ENCODE assay signal across 8 mouse cellular contexts in genomic region chr11:95384004-95384318, GRCm38 (mm10). TPM values are rescaled to one million over a fixed set of nuclear protein-coding genes. Genes with fewer than 3 reads are reported as not detected.
A peak's percentile ranks its signal among the peaks of the same experiment; 100 is the strongest.
DNase-seq lines count a peak whose midpoint lies in the region; ATAC-seq lines count a peak whose summit lies in the region.

No protein-coding gene starts in this region.

- no peak overlapping the region for H3K27ac ChIP-seq in lung, embryonic 15.5 days
- H3K27ac ChIP-seq in forebrain, embryonic 10.5 days = peak overlapping the region; percentile 99
- H3K27ac ChIP-seq in limb, embryonic 11.5 days (replicated peaks; ENCODE audit: low read depth, low read length) = no peak overlapping the region
- peak overlapping the region; percentile 61; the same call in 1 of the 2 replicates for H3K27ac ChIP-seq in neural tube, embryonic 15.5 days (replicated peaks)

- H3K4me1 ChIP-seq in lung, embryonic 15.5 days = peaks cover 10% of the 10 kb centered on the region
- peaks cover 20% of the 10 kb centered on the region for H3K4me1 ChIP-seq in forebrain, embryonic 10.5 days
- H3K4me1 ChIP-seq in limb, embryonic 11.5 days (ENCODE audit: control insufficient read depth, insufficient read depth, low read length) = 0 out of 2 replicates have a peak, but pooled peaks cover 3% of the 10 kb centered on the region
- H3K4me1 ChIP-seq in neural tube, embryonic 15.5 days = peaks cover 21% of the 10 kb centered on the region

- peak overlapping the region; percentile 59 for H3K4me3 ChIP-seq in lung, embryonic 15.5 days
- peak overlapping the region; percentile 93 for H3K4me3 ChIP-seq in forebrain, embryonic 10.5 days
- peak overlapping the region; percentile 84; the same call in 1 of the 2 replicates for H3K4me3 ChIP-seq in limb, embryonic 11.5 days (ENCODE audit: low read depth, low read length)
- peak overlapping the region; percentile 95 for H3K4me3 ChIP-seq in neural tube, embryonic 15.5 days (replicated peaks)

- H3K4me2 ChIP-seq in lung, embryonic 15.5 days = peak overlapping the region; percentile 49
- peak overlapping the region; percentile 18; the same call in 1 of the 2 replicates for H3K4me2 ChIP-seq in limb, embryonic 11.5 days (ENCODE audit: low read depth, severe bottlenecking)
- H3K4me2 ChIP-seq in neural tube, embryonic 15.5 days = peak overlapping the region; percentile 54

- DNase-seq in lung, adult 18-20 months = no peak
- no peak for DNase-seq in forebrain, embryonic 10.5 days (ENCODE audit: extremely low spot score, low spot score)
- DNase-seq in limb, embryonic 11.5 days (ENCODE audit: low spot score) = no peak
- DNase-seq in gastrocnemius, adult 18-20 months (ENCODE audit: low spot score) = no peak
- DNase-seq in cerebellum, postnatal 25 days = no peak
- DNase-seq in lung, postnatal 36 days = no peak

- no peak for ATAC-seq in lung, embryonic 15.5 days (ENCODE audit: borderline replicate concordance, extremely low read depth, low FRiP score, low TSS enrichment)
- ATAC-seq in limb, embryonic 11.5 days (ENCODE audit: insufficient number of reproducible peaks, low FRiP score, low TSS enrichment, low read depth) = peak; percentile 20; the same call in 1 of the 2 replicates
- no peak for ATAC-seq in neural tube, embryonic 15.5 days (ENCODE audit: low FRiP score)

- H3K9me3 ChIP-seq in lung, embryonic 15.5 days = no peaks in the 10 kb centered on the region
- no peaks in the 10 kb centered on the region for H3K9me3 ChIP-seq in forebrain, embryonic 10.5 days
- no peaks in the 10 kb centered on the region for H3K9me3 ChIP-seq in limb, embryonic 11.5 days (ENCODE audit: control insufficient read depth, low read length)
- no peaks in the 10 kb centered on the region for H3K9me3 ChIP-seq in neural tube, embryonic 15.5 days (replicated peaks)

- H3K27me3 ChIP-seq in lung, embryonic 15.5 days = no peaks in the 10 kb centered on the region
- H3K27me3 ChIP-seq in forebrain, embryonic 10.5 days (ENCODE audit: poor library complexity, severe bottlenecking) = no peaks in the 10 kb centered on the region
- H3K27me3 ChIP-seq in limb, embryonic 11.5 days (ENCODE audit: control insufficient read depth, insufficient read depth, low read length) = no peaks in the 10 kb centered on the region
- H3K27me3 ChIP-seq in neural tube, embryonic 15.5 days (replicated peaks) = no peaks in the 10 kb centered on the region

- WGBS in lung, embryonic 15.5 days = 38% methylated on average over 9 of the region's 9 CpGs
- WGBS in forebrain, embryonic 10.5 days = 43% methylated on average over 9 of the region's 9 CpGs
- WGBS in limb, embryonic 11.5 days = 40% methylated on average over 9 of the region's 9 CpGs
- 43% methylated on average over 9 of the region's 9 CpGs for WGBS in neural tube, embryonic 15.5 days

- peaks cover 38% of the 10 kb centered on the region for H3K36me3 ChIP-seq in lung, embryonic 15.5 days
- H3K36me3 ChIP-seq in forebrain, embryonic 10.5 days (replicated peaks) = peaks cover 48% of the 10 kb centered on the region
- H3K36me3 ChIP-seq in limb, embryonic 11.5 days (ENCODE audit: control insufficient read depth, insufficient read depth, low read length) = peaks cover 9% of the 10 kb centered on the region
- peaks cover 23% of the 10 kb centered on the region for H3K36me3 ChIP-seq in neural tube, embryonic 15.5 days

- peak overlapping the region; percentile 25; the same call in 1 of the 2 replicates for H3K9ac ChIP-seq in lung, embryonic 15.5 days
- no peak overlapping the region for H3K9ac ChIP-seq in limb, embryonic 11.5 days (ENCODE audit: low read length)
- 0 out of 2 replicates have a peak overlapping the region, but pooled peaks have one; percentile 20 for H3K9ac ChIP-seq in neural tube, embryonic 15.5 days (replicated peaks)

RNA-seq across cellular contexts. Expression of gene Slc35b1, which starts 0.5 kb away (rescaled TPM):
- 100 and 102 TPM in 2 replicates for polyA plus RNA-seq in lung, embryonic 15.5 days (2015; fragmentation: Nextera tagmentation; extraction: Ambion mirVana)
- 118 and 119 TPM in 2 replicates for polyA plus RNA-seq in forebrain, embryonic 10.5 days (2016; fragmentation: Nextera tagmentation; extraction: Ambion mirVana)
- polyA plus RNA-seq in limb, embryonic 11.5 days (2014; fragmentation: Nextera tagmentation; extraction: Ambion mirVana) = 133 and 141 TPM in 2 replicates
- 129 and 144 TPM in 2 replicates for polyA plus RNA-seq in neural tube, embryonic 15.5 days (2015; fragmentation: Nextera tagmentation; extraction: Ambion mirVana)
- total RNA-seq in gastrocnemius, adult 18-20 months (2021) = 10 to 100 TPM; 43.9 to 44.1 TPM

RNA-seq across cellular contexts. Expression of gene Spop, which starts 29.9 kb away (rescaled TPM):
- polyA plus RNA-seq in lung, embryonic 15.5 days (2015; fragmentation: Nextera tagmentation; extraction: Ambion mirVana) = 147 and 157 TPM in 2 replicates
- 142 and 145 TPM in 2 replicates for polyA plus RNA-seq in forebrain, embryonic 10.5 days (2016; fragmentation: Nextera tagmentation; extraction: Ambion mirVana)
- 112 and 114 TPM in 2 replicates for polyA plus RNA-seq in limb, embryonic 11.5 days (2014; fragmentation: Nextera tagmentation; extraction: Ambion mirVana)
- polyA plus RNA-seq in neural tube, embryonic 15.5 days (2015; fragmentation: Nextera tagmentation; extraction: Ambion mirVana) = 224 and 233 TPM in 2 replicates
- total RNA-seq in gastrocnemius, adult 18-20 months (2021) = 100 to 1,000 TPM; 162 to 171 TPM

RNA-seq across cellular contexts. Expression of gene Fam117a, which starts 47.1 kb away (rescaled TPM):
- 13.0 and 13.8 TPM in 2 replicates for polyA plus RNA-seq in lung, embryonic 15.5 days (2015; fragmentation: Nextera tagmentation; extraction: Ambion mirVana)
- polyA plus RNA-seq in forebrain, embryonic 10.5 days (2016; fragmentation: Nextera tagmentation; extraction: Ambion mirVana) = 7.4 and 7.7 TPM in 2 replicates
- 16.8 and 17.0 TPM in 2 replicates for polyA plus RNA-seq in limb, embryonic 11.5 days (2014; fragmentation: Nextera tagmentation; extraction: Ambion mirVana)
- 2.4 and 4.3 TPM in 2 replicates for polyA plus RNA-seq in neural tube, embryonic 15.5 days (2015; fragmentation: Nextera tagmentation; extraction: Ambion mirVana)
- 1 to 10 TPM; 1.6 to 2.6 TPM for total RNA-seq in gastrocnemius, adult 18-20 months (2021)

Comparison
In these comparisons a context has a peak if more than half of its experiments do, and no peak if none do; other contexts are left out.
1. H3K27ac ChIP-seq: peak in forebrain, embryonic 10.5 days (single experiment) and neural tube, embryonic 15.5 days (single experiment); none in lung, embryonic 15.5 days (single experiment) and limb, embryonic 11.5 days (single experiment).
2. Peak in every context shown above with its lines, with median percentiles within 50 percentile points of each other: H3K4me2 ChIP-seq and H3K4me3 ChIP-seq.